Mouse (Mus musculus): ENCODE measurements around the gene Myl12a.

Gene Myl12a

GRCm38 (mm10) chr17:71002744-71003094, at the start of gene Myl12a:
Gene Myl12a, minus strand, starts transcription at chr17:71002878.
- DNase-seq (ENCODE audit: low read depth in 2 of 2, low spot score in 2 of 2) = no peak

- no peak for DNase-seq (ENCODE audit: low read depth in 2 of 2, low spot score in 2 of 2)
Measured at GRCm38 (mm10) chr17:71049292-71049691, 46.6 kb upstream of the Myl12a start.

GRCm38 (mm10) chr17:71046856-71047255, 44.2 kb upstream of the Myl12a start:
- no peak for DNase-seq (ENCODE audit: low read depth in 2 of 2, low spot score in 2 of 2)

GRCm38 (mm10) chr17:71045591-71045990, 42.9 kb upstream of the Myl12a start:
- DNase-seq (ENCODE audit: low read depth in 2 of 2, low spot score in 2 of 2) = no peak

GRCm38 (mm10) chr17:71042645-71043044, 40.0 kb upstream of the Myl12a start:
- DNase-seq (ENCODE audit: low read depth in 2 of 2, low spot score in 2 of 2) = no peak

- DNase-seq (ENCODE audit: low read depth in 2 of 2, low spot score in 2 of 2) = no peak
Measured at GRCm38 (mm10) chr17:71040582-71040880, 37.9 kb upstream of the Myl12a start.

GRCm38 (mm10) chr17:71039851-71040581, 37.3 kb upstream of the Myl12a start:
- DNase-seq (ENCODE audit: low read depth in 2 of 2, low spot score in 2 of 2) = no peak

GRCm38 (mm10) chr17:71038812-71039211, 36.1 kb upstream of the Myl12a start:
- DNase-seq (ENCODE audit: low read depth in 2 of 2, low spot score in 2 of 2) = no peak

GRCm38 (mm10) chr17:71037188-71037587, 34.5 kb upstream of the Myl12a start:
- no peak for DNase-seq (ENCODE audit: low read depth in 2 of 2, low spot score in 2 of 2)

- DNase-seq (ENCODE audit: low read depth in 2 of 2, low spot score in 2 of 2) = no peak
Measured at GRCm38 (mm10) chr17:71034472-71034871, 31.8 kb upstream of the Myl12a start.

- DNase-seq (ENCODE audit: low read depth in 2 of 2, low spot score in 2 of 2) = no peak
Measured at GRCm38 (mm10) chr17:71032719-71033118, 30.0 kb upstream of the Myl12a start.

- DNase-seq (ENCODE audit: low read depth in 2 of 2, low spot score in 2 of 2) = no peak
Measured at GRCm38 (mm10) chr17:71027186-71027585, 24.5 kb upstream of the Myl12a start.

GRCm38 (mm10) chr17:71025922-71026321, 23.2 kb upstream of the Myl12a start:
- no peak for DNase-seq (ENCODE audit: low read depth in 2 of 2, low spot score in 2 of 2)

GRCm38 (mm10) chr17:71024071-71024470, 21.4 kb upstream of the Myl12a start:
- DNase-seq (ENCODE audit: low read depth in 2 of 2, low spot score in 2 of 2) = no peak

GRCm38 (mm10) chr17:71022841-71023240, 20.2 kb upstream of the Myl12a start:
- DNase-seq (ENCODE audit: low read depth in 2 of 2, low spot score in 2 of 2) = no peak

GRCm38 (mm10) chr17:71019860-71020259, 17.2 kb upstream of the Myl12a start:
- no peak for DNase-seq (ENCODE audit: low read depth in 2 of 2, low spot score in 2 of 2)

GRCm38 (mm10) chr17:71019309-71019655, 16.6 kb upstream of the Myl12a start:
- DNase-seq (ENCODE audit: low read depth in 2 of 2, low spot score in 2 of 2) = no peak

- DNase-seq (ENCODE audit: low read depth in 2 of 2, low spot score in 2 of 2) = no peak
Measured at GRCm38 (mm10) chr17:71018616-71019308, 16.1 kb upstream of the Myl12a start.

GRCm38 (mm10) chr17:71018151-71018550, 15.5 kb upstream of the Myl12a start:
- DNase-seq (ENCODE audit: low read depth in 2 of 2, low spot score in 2 of 2) = no peak

- no peak for DNase-seq (ENCODE audit: low read depth in 2 of 2, low spot score in 2 of 2)
Measured at GRCm38 (mm10) chr17:71017457-71017998, 14.8 kb upstream of the Myl12a start.

GRCm38 (mm10) chr17:71014911-71015310, 12.2 kb upstream of the Myl12a start:
- DNase-seq (ENCODE audit: low read depth in 2 of 2, low spot score in 2 of 2) = no peak

GRCm38 (mm10) chr17:71013105-71013504, 10.4 kb upstream of the Myl12a start:
- no peak for DNase-seq (ENCODE audit: low read depth in 2 of 2, low spot score in 2 of 2)

All from CD8-positive naive resting alpha-beta T cell, adult 2 months (primary cell).